Mouse (Mus musculus): ENCODE data around the gene Galnt18. TPM values are rescaled to one million over a fixed set of nuclear protein-coding genes. Genes with fewer than 3 reads are reported as not detected.
A peak's percentile ranks its signal among the peaks of the same experiment; 100 is the strongest.

Gene Galnt18
- total and polyA plus RNA-seq, 2 experiments from 2014 or later = 16.5 to 27.1 TPM

DNA sequence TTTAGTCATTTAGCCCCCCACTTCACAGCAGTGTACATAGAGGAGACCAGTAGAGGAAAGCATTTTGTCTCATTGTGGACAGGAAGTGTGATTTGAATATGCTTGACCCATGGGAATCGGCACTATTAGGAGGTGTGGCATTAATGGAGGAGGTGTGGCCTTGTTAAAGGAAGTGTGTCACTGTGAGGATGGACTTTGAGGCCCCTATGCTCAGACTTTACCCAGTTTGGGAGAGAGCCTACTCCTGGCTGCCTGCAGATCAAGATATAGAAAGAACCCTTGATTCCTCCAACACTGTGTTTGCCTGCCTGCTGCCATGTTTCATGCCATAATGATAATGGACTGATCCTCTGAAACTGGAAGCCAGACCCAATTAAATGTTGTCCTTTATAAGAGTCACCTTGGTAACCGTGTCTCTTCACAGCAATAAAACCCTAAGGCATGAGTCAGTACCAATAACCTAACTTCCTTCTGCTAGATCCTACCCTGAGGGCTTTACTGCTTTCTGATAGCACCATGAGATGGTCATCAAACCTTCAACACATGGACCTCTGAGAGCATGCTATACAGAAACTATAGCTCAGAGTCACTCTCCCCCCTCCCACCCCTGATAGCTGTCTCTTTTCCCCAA is 175.1 kb downstream of the Galnt18 start:
- Histone ChIP-seq H3K27me3 (ENCODE audit: control insufficient read depth, insufficient read depth, low read length) (no peaks in the 10 kb centered on the region), H3K4me3 (ENCODE audit: low read depth, low read length) (no peak overlapping the region), H3K27ac (ENCODE audit: low read depth) (no peak overlapping the region), H3K4me1 (ENCODE audit: control insufficient read depth, insufficient read depth) (no peaks in the 10 kb centered on the region), H3K4me2 (ENCODE audit: low read depth, low read length) (no peak overlapping the region), H3K9ac (replicated peaks; ENCODE audit: low read depth, low read length) (no peak overlapping the region), H3K36me3 (replicated peaks; ENCODE audit: control insufficient read depth, insufficient read depth, low read length) (no peaks in the 10 kb centered on the region), H3K9me3 (replicated peaks; ENCODE audit: control insufficient read depth, low read length) (no peaks in the 10 kb centered on the region)
- no peak for DNase-seq (ENCODE audit: low spot score)
- TF ChIP-seq EP300 (IDR thresholded peaks at IDR 0.05; ENCODE audit: low read depth) = no peak
- no peak for TF ChIP-seq CTCF (IDR thresholded peaks at IDR 0.05; ENCODE audit: low read depth)
- WGBS = 79% methylated on average over 2 of the region's 2 CpGs
- ATAC-seq (ENCODE audit: insufficient read depth, low read depth) = no peak

DNA sequence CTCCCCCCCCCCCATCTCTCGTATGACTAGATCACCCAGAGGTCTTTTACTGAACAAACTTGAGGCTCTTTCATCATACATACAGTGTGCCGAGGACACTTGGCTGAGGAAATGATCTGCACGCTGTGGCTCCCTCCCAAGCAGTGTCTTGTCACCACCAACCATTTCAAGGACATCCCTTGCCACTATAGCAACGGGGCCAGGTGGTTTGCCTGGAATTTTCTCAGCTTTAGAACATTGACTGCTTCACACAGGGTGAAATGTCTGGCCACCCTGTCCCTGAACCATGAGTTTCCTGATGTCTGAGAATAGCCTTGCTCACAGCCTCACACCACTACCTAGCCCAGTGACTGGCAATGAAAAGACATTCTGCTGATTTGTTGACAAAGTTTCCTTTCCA is 176.6 kb downstream of the Galnt18 start:
- H3K4me2 ChIP-seq (ENCODE audit: low read depth, low read length) = no peak overlapping the region
- TF ChIP-seq EP300 (IDR thresholded peaks at IDR 0.05; ENCODE audit: low read depth) (no peak), CTCF (IDR thresholded peaks at IDR 0.05; ENCODE audit: low read depth) (no peak)
- H3K27me3 ChIP-seq (ENCODE audit: control insufficient read depth, insufficient read depth, low read length) = no peaks in the 10 kb centered on the region
- no peak overlapping the region for H3K27ac ChIP-seq (ENCODE audit: low read depth)
- no peaks in the 10 kb centered on the region for H3K9me3 ChIP-seq (replicated peaks; ENCODE audit: control insufficient read depth, low read length)
- 54% methylated on average over 4 of the region's 4 CpGs for WGBS
- no peaks in the 10 kb centered on the region for H3K36me3 ChIP-seq (replicated peaks; ENCODE audit: control insufficient read depth, insufficient read depth, low read length)
- DNase-seq (ENCODE audit: low spot score) (no peak), ATAC-seq (ENCODE audit: insufficient read depth, low read depth) (no peak)
- no peak overlapping the region for H3K9ac ChIP-seq (replicated peaks; ENCODE audit: low read depth, low read length)
- no peaks in the 10 kb centered on the region for H3K4me1 ChIP-seq (ENCODE audit: control insufficient read depth, insufficient read depth)
- no peak overlapping the region for H3K4me3 ChIP-seq (ENCODE audit: low read depth, low read length)

DNA sequence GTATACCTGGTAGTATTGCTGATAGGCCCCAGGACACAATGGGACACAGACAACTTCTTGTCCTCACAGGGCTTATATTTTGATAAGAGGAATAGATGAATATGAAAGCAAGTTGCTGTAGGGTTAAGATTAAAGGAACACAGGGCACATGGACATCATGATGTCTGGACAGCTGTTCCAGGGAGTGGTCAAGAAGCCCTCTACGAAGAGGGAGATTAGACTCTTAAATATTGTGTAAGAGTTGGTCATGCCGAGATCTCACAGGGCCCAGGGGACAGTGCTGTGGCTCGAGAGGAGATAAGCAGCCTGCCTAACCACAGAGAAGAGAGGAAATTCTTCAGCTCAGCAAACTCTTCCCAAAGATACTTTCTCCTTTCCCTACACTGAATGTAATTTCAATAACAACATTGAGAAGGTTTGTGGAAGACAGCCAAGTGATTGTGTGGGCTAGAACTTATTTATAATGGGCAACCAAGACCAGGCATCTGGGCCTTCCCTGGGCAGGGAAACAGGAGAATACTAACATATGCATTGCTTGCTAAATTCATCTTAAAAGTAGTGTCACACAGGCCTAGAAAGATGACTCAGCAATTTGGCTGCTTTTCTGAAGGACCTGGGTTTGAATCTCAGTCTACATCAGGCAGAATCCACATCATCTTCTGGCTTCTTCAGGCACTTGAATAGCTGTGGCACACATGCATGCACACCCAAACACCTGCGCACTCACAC is 178.3 kb downstream of the Galnt18 start:
- 40% methylated on average over 4 of the region's 4 CpGs for WGBS
- no peak for ATAC-seq (ENCODE audit: insufficient read depth, low read depth)
- Histone ChIP-seq H3K9ac (replicated peaks; ENCODE audit: low read depth, low read length) (no peak overlapping the region), H3K4me1 (ENCODE audit: control insufficient read depth, insufficient read depth) (no peaks in the 10 kb centered on the region), H3K36me3 (replicated peaks; ENCODE audit: control insufficient read depth, insufficient read depth, low read length) (no peaks in the 10 kb centered on the region), H3K4me2 (ENCODE audit: low read depth, low read length) (no peak overlapping the region), H3K9me3 (replicated peaks; ENCODE audit: control insufficient read depth, low read length) (no peaks in the 10 kb centered on the region), H3K27me3 (ENCODE audit: control insufficient read depth, insufficient read depth, low read length) (no peaks in the 10 kb centered on the region), H3K27ac (ENCODE audit: low read depth) (no peak overlapping the region), H3K4me3 (ENCODE audit: low read depth, low read length) (no peak overlapping the region)
- TF ChIP-seq CTCF (IDR thresholded peaks at IDR 0.05; ENCODE audit: low read depth) = no peak
- no peak for TF ChIP-seq EP300 (IDR thresholded peaks at IDR 0.05; ENCODE audit: low read depth)
- DNase-seq (ENCODE audit: low spot score) = no peak

DNA sequence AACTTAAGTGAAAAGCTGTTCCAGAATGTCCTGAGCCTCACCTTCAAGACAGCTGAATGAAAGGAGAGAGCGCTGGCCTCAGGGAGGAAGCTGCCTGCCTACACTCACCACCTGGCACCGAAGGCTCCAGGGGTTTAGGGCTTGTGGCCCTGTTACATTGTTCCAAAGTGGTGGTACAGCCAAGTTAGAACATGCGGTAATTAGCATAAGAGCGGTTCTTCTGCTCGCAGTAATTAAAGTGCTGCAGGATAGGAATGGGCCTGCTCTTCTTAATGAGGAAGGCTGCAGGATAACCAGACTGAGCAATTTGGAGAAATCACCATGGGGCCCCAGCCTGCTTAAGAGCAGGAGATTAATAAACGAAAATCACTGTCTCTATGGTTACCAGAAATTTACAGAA is 179.0 kb downstream of the Galnt18 start:
- Histone ChIP-seq H3K4me3 (ENCODE audit: low read depth, low read length) (no peak overlapping the region), H3K4me1 (ENCODE audit: control insufficient read depth, insufficient read depth) (no peaks in the 10 kb centered on the region), H3K36me3 (replicated peaks; ENCODE audit: control insufficient read depth, insufficient read depth, low read length) (no peaks in the 10 kb centered on the region), H3K9me3 (replicated peaks; ENCODE audit: control insufficient read depth, low read length) (no peaks in the 10 kb centered on the region), H3K4me2 (ENCODE audit: low read depth, low read length) (no peak overlapping the region), H3K9ac (replicated peaks; ENCODE audit: low read depth, low read length) (no peak overlapping the region), H3K27ac (ENCODE audit: low read depth) (no peak overlapping the region), H3K27me3 (ENCODE audit: control insufficient read depth, insufficient read depth, low read length) (no peaks in the 10 kb centered on the region)
- no peak for DNase-seq (ENCODE audit: low spot score)
- TF ChIP-seq EP300 (IDR thresholded peaks at IDR 0.05; ENCODE audit: low read depth) (no peak), CTCF (IDR thresholded peaks at IDR 0.05; ENCODE audit: low read depth) (no peak)
- 72% methylated on average over 6 of the region's 6 CpGs for WGBS
- no peak for ATAC-seq (ENCODE audit: insufficient read depth, low read depth)

DNA sequence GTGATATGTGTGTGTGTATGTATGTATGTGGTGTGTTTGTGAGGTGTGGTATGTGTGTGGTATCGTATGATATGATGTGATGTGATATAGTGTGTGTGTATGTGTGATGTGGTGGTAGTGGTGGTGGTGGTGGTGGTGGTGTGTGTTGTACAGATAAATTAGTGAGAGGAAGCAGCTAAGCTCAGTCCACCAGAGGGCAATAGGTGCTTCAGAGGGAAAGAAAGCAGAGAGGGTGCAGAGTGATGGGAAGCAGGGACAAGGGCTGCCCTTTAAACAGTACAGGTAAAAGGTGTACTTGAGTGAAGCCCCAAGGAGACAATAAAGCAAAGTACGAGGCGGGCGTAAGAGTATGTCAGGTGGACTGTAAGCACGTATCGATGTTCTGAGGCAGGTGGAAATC is 186.1 kb downstream of the Galnt18 start:
- Histone ChIP-seq H3K9ac (replicated peaks; ENCODE audit: low read depth, low read length) (no peak overlapping the region), H3K9me3 (replicated peaks; ENCODE audit: control insufficient read depth, low read length) (no peaks in the 10 kb centered on the region), H3K4me2 (ENCODE audit: low read depth, low read length) (no peak overlapping the region), H3K4me1 (ENCODE audit: control insufficient read depth, insufficient read depth) (no peaks in the 10 kb centered on the region), H3K27ac (ENCODE audit: low read depth) (no peak overlapping the region), H3K27me3 (ENCODE audit: control insufficient read depth, insufficient read depth, low read length) (no peaks in the 10 kb centered on the region), H3K36me3 (replicated peaks; ENCODE audit: control insufficient read depth, insufficient read depth, low read length) (no peaks in the 10 kb centered on the region), H3K4me3 (ENCODE audit: low read depth, low read length) (no peak overlapping the region)
- ATAC-seq (ENCODE audit: insufficient read depth, low read depth) (no peak), DNase-seq (ENCODE audit: low spot score) (no peak)
- TF ChIP-seq CTCF (IDR thresholded peaks at IDR 0.05; ENCODE audit: low read depth) = peak; percentile 41
- TF ChIP-seq EP300 (IDR thresholded peaks at IDR 0.05; ENCODE audit: low read depth) = no peak
- WGBS = 91% methylated on average over 6 of the region's 6 CpGs
